Mouse (Mus musculus): ENCODE data around the gene Fam207a.

The Fam207a gene

DNA sequence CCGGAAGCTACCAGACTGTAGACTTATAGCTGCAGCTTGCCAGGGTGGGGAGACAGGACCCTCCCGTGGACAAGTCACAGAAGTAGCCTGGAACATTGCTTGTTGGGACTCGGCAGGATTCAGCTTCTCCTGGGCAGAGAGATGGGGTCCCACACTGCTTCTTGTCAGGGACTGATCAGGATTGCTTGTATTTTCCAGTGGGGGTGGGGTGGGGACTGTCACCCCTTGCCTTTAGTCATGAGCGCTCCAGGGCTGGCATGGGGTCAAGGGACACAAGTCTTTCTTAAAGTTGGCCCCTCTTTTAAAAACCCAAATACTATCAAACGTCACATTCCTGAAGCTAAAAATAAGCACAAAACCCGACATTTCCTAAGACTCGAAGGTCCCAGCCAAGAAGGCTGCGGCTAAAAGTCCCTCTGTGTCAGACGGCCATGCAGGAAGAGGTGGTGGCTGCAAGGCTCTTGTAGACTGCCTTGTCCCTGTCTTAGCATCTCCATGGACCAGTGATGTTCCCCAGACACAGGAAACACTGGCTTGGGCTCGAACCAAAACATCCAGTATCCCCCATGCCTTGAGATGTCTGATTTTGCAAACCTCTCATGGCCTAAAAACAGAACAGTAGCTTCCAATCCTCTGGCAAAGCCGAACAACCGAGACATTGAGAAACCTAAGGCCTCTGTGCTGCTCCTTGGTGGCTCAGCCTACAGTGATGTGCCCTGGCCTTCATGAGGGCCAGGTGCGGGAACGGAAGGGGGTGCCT is 60.2 kb downstream of the Fam207a start:
- DNase-seq (ENCODE audit: low spot score in 2 of 2): no peak

DNA sequence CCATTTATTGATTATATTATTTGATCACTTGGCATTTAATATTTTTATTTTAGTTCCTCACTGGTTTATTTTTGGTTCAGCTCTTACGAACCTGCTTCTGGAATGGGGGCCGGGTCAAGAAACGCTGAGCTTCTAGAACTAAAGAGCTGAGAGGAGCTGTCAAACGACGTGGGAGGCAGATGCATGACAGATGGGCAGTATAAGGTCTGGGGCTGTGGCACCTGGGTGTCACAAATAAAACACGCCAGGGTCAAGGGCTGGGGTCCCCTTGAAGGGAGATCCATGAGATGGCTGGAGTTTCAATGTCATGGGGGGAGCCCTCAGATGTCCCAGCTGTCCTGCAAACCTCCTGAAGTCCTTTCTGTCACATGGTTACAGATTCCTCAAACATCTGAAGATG is 60.8 kb downstream of the Fam207a start:
- DNase-seq (ENCODE audit: low spot score in 2 of 2): no peak

DNA sequence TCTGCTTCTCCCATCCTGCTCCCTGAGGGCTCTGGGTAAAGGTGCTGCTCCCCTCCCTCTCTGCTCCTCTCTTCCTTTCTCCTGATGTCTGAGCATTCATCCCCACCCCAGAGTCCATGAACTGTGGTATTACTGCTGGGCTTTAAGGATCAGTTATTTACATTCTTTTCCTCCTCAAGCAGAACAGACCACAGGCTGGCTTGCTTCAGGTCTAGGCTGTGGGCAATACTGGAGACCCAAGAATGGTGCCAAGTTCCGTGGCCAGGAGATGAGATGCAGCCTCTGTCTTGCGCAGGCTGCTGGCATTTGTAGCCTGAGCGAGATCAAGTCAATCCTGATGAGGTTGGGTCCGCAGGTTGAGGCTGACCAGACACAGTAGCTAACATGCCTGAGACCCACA is 63.8 kb downstream of the Fam207a start:
- DNase-seq (ENCODE audit: low spot score in 2 of 2): no peak

- DNase-seq (ENCODE audit: low spot score in 2 of 2): no peak
Observed at GRCm38 (mm10) chr10:77450159-77450464, 65.5 kb downstream of the Fam207a start.

GRCm38 (mm10) chr10:77449315-77450158 is 66.0 kb downstream of the Fam207a start:
- no peak for DNase-seq (ENCODE audit: low spot score in 2 of 2)

DNA sequence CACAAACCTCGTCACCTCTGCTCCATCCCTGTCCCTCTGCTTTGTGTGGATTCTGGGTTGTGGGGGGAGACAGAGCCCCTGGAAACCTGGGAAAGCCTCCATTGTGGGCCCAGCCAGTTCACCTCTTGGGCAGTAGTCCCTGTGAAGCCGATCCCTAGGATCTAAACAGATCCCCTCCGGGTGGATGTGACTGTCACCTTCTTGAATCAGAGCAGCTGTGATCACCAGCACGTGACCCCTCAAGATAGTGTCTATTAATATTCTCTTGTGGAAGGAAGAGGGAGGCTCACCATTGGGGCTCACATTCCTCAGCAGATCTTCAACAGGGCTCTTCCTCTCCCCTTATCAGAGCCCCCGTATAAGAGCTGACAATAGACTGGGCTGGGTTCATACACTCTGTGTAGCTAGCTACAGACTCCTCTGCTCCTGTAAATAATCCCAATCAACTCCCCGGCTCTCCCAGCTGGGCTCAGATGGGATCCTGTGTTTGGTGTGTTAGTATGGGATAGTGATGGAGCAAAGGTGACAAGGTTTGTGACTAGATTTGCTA is 66.8 kb downstream of the Fam207a start:
- no peak for DNase-seq (ENCODE audit: low spot score in 2 of 2)

GRCm38 (mm10) chr10:77448209-77448608 is 67.4 kb downstream of the Fam207a start:
- no peak for DNase-seq (ENCODE audit: low spot score in 2 of 2)

DNA sequence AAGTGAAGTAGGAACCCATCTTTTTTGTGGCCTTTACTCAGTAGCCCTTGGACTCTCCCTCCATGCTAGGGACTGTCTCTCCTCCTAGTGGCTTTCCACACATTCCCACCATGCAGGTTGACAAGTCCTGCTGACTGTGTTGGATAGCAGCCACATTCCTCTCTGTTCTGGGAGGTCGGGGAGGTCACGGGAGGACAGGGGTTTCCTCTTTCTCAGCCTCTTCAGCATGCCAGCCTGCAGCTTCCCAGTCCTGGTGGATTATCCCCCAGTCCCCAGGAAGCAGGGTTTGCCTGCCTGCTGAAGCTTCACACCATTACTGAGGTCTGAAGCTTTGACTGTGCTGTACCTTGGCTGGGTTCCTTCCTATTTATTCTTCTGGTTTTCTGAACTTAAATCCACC is 67.8 kb downstream of the Fam207a start:
- no peak for DNase-seq (ENCODE audit: low spot score in 2 of 2)

- no peak for DNase-seq (ENCODE audit: low spot score in 2 of 2)
Observed at GRCm38 (mm10) chr10:77442250-77442649, 73.3 kb downstream of the Fam207a start.

GRCm38 (mm10) chr10:77441812-77442211 is 73.8 kb downstream of the Fam207a start:
- DNase-seq (ENCODE audit: low spot score in 2 of 2): no peak

DNA sequence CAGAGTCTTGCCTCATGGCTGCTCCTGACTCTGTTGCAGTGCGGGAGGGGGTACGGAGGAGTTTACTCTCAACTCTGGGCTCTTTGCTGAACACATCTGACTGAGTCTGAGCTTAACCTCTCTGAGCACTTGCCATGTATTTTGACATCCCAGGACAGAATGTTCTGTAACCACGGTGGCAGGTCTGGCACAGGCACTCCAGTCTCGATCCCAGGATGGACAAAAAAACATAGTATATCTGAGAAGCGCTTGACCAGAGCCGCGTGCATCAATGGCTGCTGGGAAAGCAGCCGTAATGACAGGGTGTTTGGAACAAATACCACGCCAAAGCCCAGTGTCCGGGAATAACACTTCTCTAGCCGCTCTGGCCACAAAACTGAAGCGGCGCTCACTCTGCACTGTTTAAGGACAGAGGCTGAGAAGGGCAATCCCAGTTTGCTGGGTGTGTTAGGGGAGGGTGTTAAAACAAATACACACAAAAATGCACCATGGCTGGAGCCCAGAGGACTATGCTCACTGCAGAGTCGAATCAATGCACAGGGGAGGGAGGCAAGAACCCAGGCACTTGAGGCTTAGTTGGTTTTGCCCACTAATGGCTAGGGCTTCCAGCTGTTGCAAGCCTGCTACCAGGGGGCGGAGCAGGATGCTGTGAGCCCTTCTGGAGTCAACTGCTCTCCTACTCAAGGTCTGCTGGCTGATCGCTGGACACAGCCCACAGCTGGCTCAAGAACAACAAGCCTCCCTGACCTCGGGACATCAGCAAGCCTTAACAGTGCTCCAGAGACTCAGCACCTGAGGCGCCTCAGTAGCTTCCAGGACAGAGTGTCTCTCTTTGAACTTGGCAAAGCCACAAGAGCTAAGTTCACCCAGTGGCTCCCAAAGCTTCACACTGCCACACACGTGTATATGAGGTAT is 74.5 kb downstream of the Fam207a start:
- DNase-seq (ENCODE audit: low spot score in 2 of 2): no peak

GRCm38 (mm10) chr10:77440286-77440685 is 75.3 kb downstream of the Fam207a start:
- no peak for DNase-seq (ENCODE audit: low spot score in 2 of 2)

DNA sequence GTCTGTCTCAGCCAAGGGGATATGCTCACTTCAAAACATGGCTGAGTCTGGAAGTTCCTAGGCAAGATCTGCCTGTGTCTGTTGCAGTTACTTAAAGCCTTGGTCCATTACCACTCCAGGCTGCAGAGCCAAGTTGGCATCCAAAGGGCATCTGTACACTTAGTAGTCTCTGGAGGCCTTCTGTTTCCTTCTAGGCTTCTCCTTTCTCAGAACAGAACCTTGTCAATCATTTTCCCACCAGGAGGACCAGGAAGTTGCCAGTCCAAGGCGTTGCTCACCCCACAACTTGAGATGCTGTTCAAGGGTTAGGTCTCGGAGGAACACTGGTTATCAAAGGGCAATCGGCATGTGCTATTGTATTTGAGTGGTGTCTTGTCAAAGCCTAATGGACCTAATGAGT is 76.6 kb downstream of the Fam207a start:
- no peak for DNase-seq (ENCODE audit: low spot score in 2 of 2)

- no peak for DNase-seq (ENCODE audit: low spot score in 2 of 2)
Observed at GRCm38 (mm10) chr10:77438021-77438420, 77.6 kb downstream of the Fam207a start.

Data from natural killer cell, adult 2 months (primary cell).